Mouse (Mus musculus): ENCODE results near the gene Cenpm. TPM values are rescaled to one million over a fixed set of nuclear protein-coding genes. Genes with fewer than 3 reads are reported as not detected.

Gene Cenpm
- polyA plus RNA-seq, 1 experiment from 2014 or later, result 32.8 TPM

GRCm38 (mm10) chr15:82213222-82213621 is 31.3 kb downstream of the Cenpm start:
- no peak overlapping the region for H3K4me3 ChIP-seq (replicated peaks)
- no peaks in the 10 kb centered on the region for H3K36me3 ChIP-seq (replicated peaks)
- ATAC-seq (ENCODE audit: insufficient read depth), result no peak
- 27% methylated on average over 4 of the region's 4 CpGs for WGBS (ENCODE audit: insufficient replicate concordance)
- H3K4me1 ChIP-seq (replicated peaks), result peaks cover 14% of the 10 kb centered on the region
- H3K27ac ChIP-seq (replicated peaks), result no peak overlapping the region
- H3K9me3 ChIP-seq (replicated peaks), result no peaks in the 10 kb centered on the region
- H3K9ac ChIP-seq, result no peak overlapping the region
- no peak overlapping the region for H3K4me2 ChIP-seq
- H3K27me3 ChIP-seq, result peaks cover 99% of the 10 kb centered on the region

- Histone ChIP-seq H3K4me2 (peak within 1 kb of the TSS; percentile 59), H3K9ac (no peak within 1 kb of the TSS), H3K27me3 (peaks cover 99% of the 10 kb centered on the region), H3K4me3 (replicated peaks) (peak within 1 kb of the TSS; percentile 40), H3K27ac (replicated peaks) (no peak within 1 kb of the TSS), H3K36me3 (replicated peaks) (no peaks in the 10 kb centered on the region), H3K4me1 (replicated peaks) (peaks cover 14% of the 10 kb centered on the region), H3K9me3 (replicated peaks) (no peaks in the 10 kb centered on the region)
- WGBS (ENCODE audit: insufficient replicate concordance), result under 1% methylated on average over 34 of the region's 34 CpGs
- ATAC-seq (ENCODE audit: insufficient read depth), result no peak
These were observed 31.8 kb downstream of the Cenpm start, which contains the start of gene Shisa8 for GRCm38 (mm10) chr15:82212752-82213063. Shisa8 (minus strand) TSS chr15:82212815.

- peaks cover 100% of the 10 kb centered on the region for H3K27me3 ChIP-seq
- ATAC-seq (ENCODE audit: insufficient read depth), result peak; percentile 28; the same call in 1 of the 2 replicates
These were observed 32.4 kb downstream of the Cenpm start for GRCm38 (mm10) chr15:82211911-82212751.

GRCm38 (mm10) chr15:82211281-82211680 is 33.3 kb downstream of the Cenpm start:
- WGBS (ENCODE audit: insufficient replicate concordance), result 6% methylated on average over 11 of the region's 11 CpGs
- Histone ChIP-seq H3K36me3 (replicated peaks) (no peaks in the 10 kb centered on the region), H3K27ac (replicated peaks) (no peak overlapping the region), H3K4me3 (replicated peaks) (no peak overlapping the region), H3K4me1 (replicated peaks) (peaks cover 22% of the 10 kb centered on the region), H3K27me3 (peaks cover 100% of the 10 kb centered on the region), H3K9me3 (replicated peaks) (no peaks in the 10 kb centered on the region), H3K9ac (no peak overlapping the region), H3K4me2 (no peak overlapping the region)
- ATAC-seq (ENCODE audit: insufficient read depth), result no peak

More at GRCm38 (mm10) chr15:82211911-82212751, 32.4 kb downstream of the Cenpm start:
- under 1% methylated on average over 108 of the region's 112 CpGs for WGBS (ENCODE audit: insufficient replicate concordance)
- Histone ChIP-seq H3K9ac (no peak overlapping the region), H3K4me2 (peak overlapping the region; percentile 59), H3K36me3 (replicated peaks) (no peaks in the 10 kb centered on the region), H3K27ac (replicated peaks) (no peak overlapping the region), H3K4me3 (replicated peaks) (peak overlapping the region; percentile 40), H3K4me1 (replicated peaks) (peaks cover 14% of the 10 kb centered on the region), H3K9me3 (replicated peaks) (no peaks in the 10 kb centered on the region)

- H3K4me3 ChIP-seq (replicated peaks), result no peak overlapping the region
- H3K27ac ChIP-seq (replicated peaks), result no peak overlapping the region
- 50% methylated on average over 1 of the region's 1 CpGs for WGBS (ENCODE audit: insufficient replicate concordance)
- no peak overlapping the region for H3K4me2 ChIP-seq
- no peaks in the 10 kb centered on the region for H3K9me3 ChIP-seq (replicated peaks)
- H3K36me3 ChIP-seq (replicated peaks), result peaks cover 5% of the 10 kb centered on the region; the same call in 1 of the 2 replicates
- peaks cover 27% of the 10 kb centered on the region for H3K4me1 ChIP-seq (replicated peaks)
- H3K9ac ChIP-seq, result no peak overlapping the region
- peaks cover 97% of the 10 kb centered on the region for H3K27me3 ChIP-seq
- ATAC-seq (ENCODE audit: insufficient read depth), result no peak
These were observed 33.7 kb downstream of the Cenpm start for GRCm38 (mm10) chr15:82210801-82211200.

- no peaks in the 10 kb centered on the region for H3K9me3 ChIP-seq (replicated peaks)
- no peak overlapping the region for H3K4me3 ChIP-seq (replicated peaks)
- H3K4me1 ChIP-seq (replicated peaks), result peaks cover 27% of the 10 kb centered on the region
- H3K4me2 ChIP-seq, result no peak overlapping the region
- no peak for ATAC-seq (ENCODE audit: insufficient read depth)
- H3K27ac ChIP-seq (replicated peaks), result no peak overlapping the region
- peaks cover 18% of the 10 kb centered on the region for H3K36me3 ChIP-seq (replicated peaks)
- H3K9ac ChIP-seq, result no peak overlapping the region
- WGBS (ENCODE audit: insufficient replicate concordance), result 71% methylated on average over 13 of the region's 13 CpGs
- H3K27me3 ChIP-seq, result peaks cover 84% of the 10 kb centered on the region
These were observed 35.1 kb downstream of the Cenpm start for GRCm38 (mm10) chr15:82209295-82210050.

- peaks cover 27% of the 10 kb centered on the region for H3K4me1 ChIP-seq (replicated peaks)
- H3K9ac ChIP-seq, result no peak overlapping the region
- H3K27ac ChIP-seq (replicated peaks), result no peak overlapping the region
- H3K9me3 ChIP-seq (replicated peaks), result no peaks in the 10 kb centered on the region
- H3K27me3 ChIP-seq, result peaks cover 72% of the 10 kb centered on the region
- H3K4me2 ChIP-seq, result no peak overlapping the region
- peaks cover 29% of the 10 kb centered on the region for H3K36me3 ChIP-seq (replicated peaks)
- WGBS (ENCODE audit: insufficient replicate concordance), result 71% methylated on average over 8 of the region's 8 CpGs
- H3K4me3 ChIP-seq (replicated peaks), result no peak overlapping the region
- ATAC-seq (ENCODE audit: insufficient read depth), result no peak
These were observed 36.2 kb downstream of the Cenpm start for GRCm38 (mm10) chr15:82208307-82208706.

- H3K4me1 ChIP-seq (replicated peaks), result peaks cover 26% of the 10 kb centered on the region
- no peaks in the 10 kb centered on the region for H3K9me3 ChIP-seq (replicated peaks)
- no peak for ATAC-seq (ENCODE audit: insufficient read depth)
- H3K36me3 ChIP-seq (replicated peaks), result peaks cover 36% of the 10 kb centered on the region
- no peak overlapping the region for H3K27ac ChIP-seq (replicated peaks)
- H3K9ac ChIP-seq, result no peak overlapping the region
- 58% methylated on average over 30 of the region's 30 CpGs for WGBS (ENCODE audit: insufficient replicate concordance)
- H3K4me3 ChIP-seq (replicated peaks), result no peak overlapping the region
- H3K4me2 ChIP-seq, result no peak overlapping the region
- peaks cover 66% of the 10 kb centered on the region for H3K27me3 ChIP-seq
These were observed 36.9 kb downstream of the Cenpm start for GRCm38 (mm10) chr15:82207504-82208219.

- Histone ChIP-seq H3K4me1 (replicated peaks) (peaks cover 21% of the 10 kb centered on the region), H3K27me3 (peaks cover 60% of the 10 kb centered on the region), H3K27ac (replicated peaks) (no peak overlapping the region), H3K4me2 (no peak overlapping the region), H3K36me3 (replicated peaks) (peaks cover 41% of the 10 kb centered on the region), H3K9ac (no peak overlapping the region), H3K9me3 (replicated peaks) (no peaks in the 10 kb centered on the region), H3K4me3 (replicated peaks) (no peak overlapping the region)
- WGBS (ENCODE audit: insufficient replicate concordance), result 56% methylated on average over 34 of the region's 34 CpGs
- no peak for ATAC-seq (ENCODE audit: insufficient read depth)
These were observed 37.5 kb downstream of the Cenpm start for GRCm38 (mm10) chr15:82207105-82207459.

GRCm38 (mm10) chr15:82206365-82207104 is 38.0 kb downstream of the Cenpm start:
- H3K9ac ChIP-seq, result no peak overlapping the region
- H3K4me3 ChIP-seq (replicated peaks), result no peak overlapping the region
- H3K9me3 ChIP-seq (replicated peaks), result no peaks in the 10 kb centered on the region
- H3K36me3 ChIP-seq (replicated peaks), result peaks cover 47% of the 10 kb centered on the region
- no peak overlapping the region for H3K4me2 ChIP-seq
- peak; percentile 17 for ATAC-seq (ENCODE audit: insufficient read depth)
- H3K4me1 ChIP-seq (replicated peaks), result peaks cover 15% of the 10 kb centered on the region
- H3K27ac ChIP-seq (replicated peaks), result no peak overlapping the region
- H3K27me3 ChIP-seq, result peaks cover 54% of the 10 kb centered on the region
- 72% methylated on average over 9 of the region's 9 CpGs for WGBS (ENCODE audit: insufficient replicate concordance)

Data from liver, embryonic 15.5 days (tissue).